Mouse (Mus musculus) stomach, embryonic 15.5 days (tissue): ENCODE results near the gene Stx1b. TPM values are rescaled to one million over a fixed set of nuclear protein-coding genes. Genes with fewer than 3 reads are reported as not detected.
"Not testable (repeated sequence)": the region's sequence is repeated elsewhere in the genome, so short reads cannot be mapped to it uniquely, and the experiment has no call there.

Source experiments
- ATAC-seq: fragments of 200-750 bp; cut with Nextera tagmentation; 2 replicates; pipeline ENCODE4 v1.8.0; 2017; ENCODE audit warnings: low read depth, moderate number of reproducible peaks, moderate TSS enrichment; ENCODE audit not compliant: insufficient read depth, low FRiP score
- H3K27ac ChIP-seq: fragments of 300-500 bp; sonication (generic); 2 replicates; pipeline ENCODE4 v1.5.1; 2015; ENCODE audit warnings: mild to moderate bottlenecking, inconsistent platforms
- H3K27me3 ChIP-seq: fragments of 300-500 bp; sonication (generic); replicated peaks from 2 replicates; pipeline ENCODE4 v1.6.1; 2015; ENCODE audit warnings: inconsistent platforms
- H3K36me3 ChIP-seq: fragments of 300-500 bp; sonication (generic); 2 replicates; pipeline ENCODE4 v1.6.1; 2015; ENCODE audit warnings: inconsistent platforms
- H3K4me1 ChIP-seq: fragments of 300-500 bp; sonication (generic); 2 replicates; pipeline ENCODE4 v1.6.1; 2015; ENCODE audit warnings: inconsistent platforms
- H3K4me2 ChIP-seq: fragments of 300-500 bp; sonication (generic); 2 replicates; pipeline ENCODE4 v1.6.1; 2015; ENCODE audit warnings: mild to moderate bottlenecking, inconsistent platforms
- H3K4me3 ChIP-seq: fragments of 300-500 bp; sonication (generic); replicated peaks from 2 replicates; pipeline ENCODE4 v1.5.1; 2015; ENCODE audit warnings: inconsistent platforms
- H3K9ac ChIP-seq: fragments of 300-500 bp; sonication (generic); 2 replicates; pipeline ENCODE4 v1.6.1; 2015; ENCODE audit warnings: inconsistent platforms
- H3K9me3 ChIP-seq: fragments of 300-500 bp; sonication (generic); 2 replicates; pipeline ENCODE4 v1.6.1; 2016; ENCODE audit warnings: inconsistent platforms
- WGBS: fragments of 180-500 bp; shearing (Covaris S2); methylation state at CpG from one replicate; pipeline ENCODE4 v1.1.7; 2015; 5-methylcytosine and 5-hydroxymethylcytosine counted together
- polyA plus RNA-seq: library from polyadenylated mRNA; unstranded; fragments of >200 nt; fragmentation: Nextera tagmentation; extraction: Ambion mirVana; gene quantifications from 2 replicates; pipeline ENCODE4 v1.2.1, GENCODE M21; 2015

Stx1b gene
- polyA plus RNA-seq, 1 experiment from 2014 or later: 3.2 TPM

DNA sequence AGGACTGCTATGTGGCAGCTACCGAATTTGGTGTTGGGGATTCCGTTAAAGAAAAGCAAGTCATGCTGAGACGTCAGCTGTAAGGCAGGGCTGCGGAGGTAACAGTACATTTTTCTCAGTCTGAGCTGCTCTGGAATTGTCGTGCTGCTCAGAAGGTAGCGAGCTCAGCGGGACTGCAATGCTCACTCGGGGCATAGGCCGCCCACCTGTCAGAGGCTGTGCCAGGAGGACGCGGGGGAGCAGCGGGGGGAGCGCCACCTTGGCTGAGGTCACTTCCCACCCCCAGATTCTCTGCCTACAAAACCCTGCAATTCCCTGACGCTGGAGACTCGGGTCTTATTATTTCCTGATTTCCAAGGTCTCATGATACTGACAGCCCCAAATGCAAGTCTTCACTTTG, 16.5 kb upstream of the Stx1b start:
- peak overlapping the region; percentile 91 for H3K27ac ChIP-seq
- peak overlapping the region; percentile 87 for H3K4me2 ChIP-seq
- WGBS: 1% methylated on average over 15 of the region's 15 CpGs

DNA sequence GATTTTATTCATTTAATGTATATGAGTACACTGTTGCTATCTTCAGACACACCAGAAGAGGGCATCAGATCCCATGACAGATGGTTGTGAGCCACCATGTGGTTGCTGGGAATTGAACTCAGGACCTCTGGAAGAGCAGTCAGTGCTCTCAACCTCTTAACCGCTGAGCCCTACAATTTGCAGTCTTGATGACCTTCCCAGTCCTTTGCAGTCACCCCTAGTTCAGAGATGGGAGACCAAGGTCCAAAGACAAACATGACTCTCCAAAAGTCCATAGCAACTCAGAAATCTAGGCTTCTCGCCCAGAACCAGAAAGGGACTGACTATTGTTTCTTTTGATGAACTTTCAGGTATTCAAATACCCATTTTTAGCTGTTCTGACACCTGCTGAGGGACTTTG, 15.7 kb upstream of the Stx1b start:
- H3K4me2 ChIP-seq, ATAC-seq, H3K9me3 ChIP-seq, H3K4me1 ChIP-seq, H3K27me3 ChIP-seq, H3K4me3 ChIP-seq, H3K9ac ChIP-seq, H3K27ac ChIP-seq: not testable (repeated sequence)
- peaks cover 15% of the 10 kb centered on the region for H3K36me3 ChIP-seq
- WGBS: 75% methylated on average over 2 of the region's 2 CpGs

More for the DNA sequence above, 16.5 kb upstream of the Stx1b start:
- Histone ChIP-seq H3K36me3 (peaks cover 18% of the 10 kb centered on the region), H3K27me3 (no peaks in the 10 kb centered on the region), H3K4me3 (peak overlapping the region; percentile 78), H3K9ac (0 out of 2 replicates have a peak overlapping the region, but pooled peaks have one; percentile 9), H3K4me1 (0 out of 2 replicates have a peak, but pooled peaks cover 5% of the 10 kb centered on the region), H3K9me3 (no peaks in the 10 kb centered on the region)
- ATAC-seq: no peak

GRCm38 (mm10) chr7:127837878-127838277, 13.5 kb upstream of the Stx1b start:
- not testable (repeated sequence) for H3K4me2 ChIP-seq, H3K4me3 ChIP-seq, H3K27ac ChIP-seq, ATAC-seq, H3K9ac ChIP-seq, H3K36me3 ChIP-seq, H3K4me1 ChIP-seq, H3K9me3 ChIP-seq, H3K27me3 ChIP-seq
- WGBS: 83% methylated on average over 4 of the region's 4 CpGs

DNA sequence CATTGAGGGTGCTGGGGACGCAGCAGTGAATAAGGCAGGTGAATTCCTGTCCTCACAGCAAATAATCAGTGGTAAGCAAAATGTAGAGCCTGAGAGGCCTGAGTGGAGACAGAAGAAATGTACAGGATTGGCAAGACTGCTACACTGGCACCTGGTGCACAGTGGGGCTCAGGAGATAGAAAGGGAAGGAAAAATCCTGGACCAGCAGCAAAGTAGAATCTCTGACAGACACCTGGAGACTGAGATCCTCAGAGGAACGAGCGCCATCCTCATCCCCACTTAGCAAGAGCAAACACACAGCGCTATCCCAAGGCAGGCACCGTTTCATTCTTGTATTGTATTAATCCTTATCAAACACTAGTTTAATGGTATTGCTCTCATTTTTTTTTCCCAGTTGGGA, 13.1 kb upstream of the Stx1b start:
- no peaks in the 10 kb centered on the region for H3K9me3 ChIP-seq
- 0 out of 2 replicates have a peak, but pooled peaks cover 5% of the 10 kb centered on the region for H3K4me1 ChIP-seq
- no peak overlapping the region for H3K9ac ChIP-seq
- H3K4me2 ChIP-seq: no peak overlapping the region
- no peak overlapping the region for H3K27ac ChIP-seq
- no peaks in the 10 kb centered on the region for H3K36me3 ChIP-seq
- 86% methylated on average over 5 of the region's 5 CpGs for WGBS
- H3K4me3 ChIP-seq: no peak overlapping the region
- ATAC-seq: no peak
- H3K27me3 ChIP-seq: no peaks in the 10 kb centered on the region

DNA sequence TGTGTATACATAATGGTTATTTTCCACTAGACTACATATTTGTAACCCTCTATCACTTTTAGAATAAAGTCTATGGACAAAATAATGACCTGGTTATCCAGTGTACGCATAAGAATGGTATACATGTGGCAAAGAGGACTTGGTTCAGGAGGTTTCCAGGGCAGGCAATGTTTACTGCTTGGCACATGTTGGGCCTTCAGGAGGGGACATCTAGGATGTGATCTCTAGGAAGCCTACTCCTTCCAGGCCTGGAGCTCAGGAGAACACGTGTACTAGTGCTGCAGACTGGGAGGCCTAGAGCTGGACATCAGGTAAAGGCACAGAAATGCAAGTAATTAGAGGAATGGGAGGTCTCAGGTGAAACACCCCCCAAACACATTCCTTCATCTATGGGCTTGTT, 11.2 kb upstream of the Stx1b start:
- H3K4me1 ChIP-seq: no peaks in the 10 kb centered on the region
- no peak overlapping the region for H3K9ac ChIP-seq
- no peak for ATAC-seq
- H3K27ac ChIP-seq: no peak overlapping the region
- WGBS: 86% methylated on average over 2 of the region's 2 CpGs
- H3K9me3 ChIP-seq: no peaks in the 10 kb centered on the region
- no peak overlapping the region for H3K4me2 ChIP-seq
- no peaks in the 10 kb centered on the region for H3K27me3 ChIP-seq
- H3K4me3 ChIP-seq: no peak overlapping the region
- H3K36me3 ChIP-seq: no peaks in the 10 kb centered on the region

GRCm38 (mm10) chr7:127823236-127824171, 845 bp downstream of the Stx1b start:
- H3K9ac ChIP-seq: peak overlapping the region; percentile 52
- peak overlapping the region; percentile 70 for H3K4me2 ChIP-seq
- ATAC-seq: no peak
- H3K4me3 ChIP-seq: peak overlapping the region; percentile 55
- H3K27me3 ChIP-seq: no peaks in the 10 kb centered on the region
- 63% methylated on average over 11 of the region's 11 CpGs for WGBS
- no peaks in the 10 kb centered on the region for H3K9me3 ChIP-seq
- peaks cover 3% of the 10 kb centered on the region; the same call in 1 of the 2 replicates for H3K4me1 ChIP-seq
- no peaks in the 10 kb centered on the region for H3K36me3 ChIP-seq
- no peak overlapping the region for H3K27ac ChIP-seq

DNA sequence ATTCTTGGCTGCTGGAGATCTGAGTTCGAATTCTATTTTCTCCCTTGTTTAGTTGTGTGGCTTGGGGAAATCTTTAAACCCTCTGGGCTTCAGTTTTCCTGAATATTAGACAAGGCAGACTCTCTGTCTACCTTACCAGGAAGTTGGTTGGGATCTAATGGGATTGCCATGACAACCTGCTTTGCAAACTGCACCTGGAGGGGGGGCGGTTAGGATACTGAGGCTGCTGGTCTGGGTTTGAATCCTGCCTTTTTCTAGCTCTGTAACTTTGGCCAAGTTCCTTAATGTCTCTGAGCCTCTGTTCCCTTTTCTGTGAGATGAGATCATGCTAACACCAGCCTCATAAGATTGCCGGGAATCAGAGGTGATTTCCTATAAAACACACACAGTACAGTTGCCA, 1.9 kb downstream of the Stx1b start:
- Histone ChIP-seq H3K4me1 (peaks cover 3% of the 10 kb centered on the region; the same call in 1 of the 2 replicates), H3K4me3 (no peak overlapping the region), H3K27ac (no peak overlapping the region), H3K36me3 (no peaks in the 10 kb centered on the region), H3K27me3 (no peaks in the 10 kb centered on the region), H3K9me3 (no peaks in the 10 kb centered on the region), H3K9ac (no peak overlapping the region), H3K4me2 (no peak overlapping the region)
- ATAC-seq: no peak
- 79% methylated on average over 3 of the region's 3 CpGs for WGBS

- ATAC-seq: no peak
- Histone ChIP-seq H3K4me2 (no peak overlapping the region), H3K4me3 (no peak overlapping the region), H3K27me3 (no peaks in the 10 kb centered on the region), H3K4me1 (peaks cover 3% of the 10 kb centered on the region; the same call in 1 of the 2 replicates), H3K36me3 (no peaks in the 10 kb centered on the region), H3K9ac (no peak overlapping the region), H3K27ac (no peak overlapping the region), H3K9me3 (no peaks in the 10 kb centered on the region)
- WGBS: 52% methylated on average over 13 of the region's 13 CpGs
Measured at GRCm38 (mm10) chr7:127820836-127821509, 3.4 kb downstream of the Stx1b start.

DNA sequence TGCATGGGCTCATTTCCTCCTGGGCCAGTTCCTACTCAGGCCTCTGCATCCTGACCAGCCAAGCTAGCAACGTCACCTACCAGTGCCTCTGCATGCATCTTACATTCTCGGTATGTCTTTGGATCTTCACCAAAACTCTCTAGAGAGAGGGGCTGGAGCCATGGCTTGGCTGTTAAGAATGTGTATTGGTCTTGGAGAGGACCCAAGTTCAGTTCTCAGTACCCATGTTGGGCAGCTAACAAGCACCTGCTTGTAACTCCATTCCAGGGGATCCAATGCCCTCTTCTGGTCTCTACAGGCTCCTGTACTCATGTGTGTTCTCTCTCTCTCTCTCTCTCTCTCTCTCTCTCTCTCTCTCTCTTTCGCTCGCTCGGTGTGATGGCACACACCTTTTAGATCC, 6.6 kb downstream of the Stx1b start:
- no peaks in the 10 kb centered on the region for H3K9me3 ChIP-seq
- no peak for ATAC-seq
- no peaks in the 10 kb centered on the region for H3K27me3 ChIP-seq
- no peak overlapping the region for H3K9ac ChIP-seq
- H3K36me3 ChIP-seq: no peaks in the 10 kb centered on the region
- WGBS: 82% methylated on average over 5 of the region's 5 CpGs
- peaks cover 4% of the 10 kb centered on the region; the same call in 1 of the 2 replicates for H3K4me1 ChIP-seq
- H3K4me2 ChIP-seq: no peak overlapping the region
- no peak overlapping the region for H3K4me3 ChIP-seq
- H3K27ac ChIP-seq: no peak overlapping the region

- no peaks in the 10 kb centered on the region for H3K27me3 ChIP-seq
- WGBS: 71% methylated on average over 7 of the region's 7 CpGs
Measured at GRCm38 (mm10) chr7:127817053-127817452, 7.3 kb downstream of the Stx1b start.

GRCm38 (mm10) chr7:127815954-127816821, 8.2 kb downstream of the Stx1b start:
- no peak overlapping the region for H3K4me2 ChIP-seq
- H3K4me1 ChIP-seq: 0 out of 2 replicates have a peak, but pooled peaks cover 4% of the 10 kb centered on the region
- no peak overlapping the region for H3K9ac ChIP-seq
- 57% methylated on average over 15 of the region's 15 CpGs for WGBS
- no peak overlapping the region for H3K4me3 ChIP-seq
- no peak overlapping the region for H3K27ac ChIP-seq
- ATAC-seq: peak; percentile 37; the same call in 1 of the 2 replicates
- no peaks in the 10 kb centered on the region for H3K36me3 ChIP-seq
- no peaks in the 10 kb centered on the region for H3K27me3 ChIP-seq
- H3K9me3 ChIP-seq: no peaks in the 10 kb centered on the region

More at GRCm38 (mm10) chr7:127817053-127817452, 7.3 kb downstream of the Stx1b start:
- Histone ChIP-seq H3K27ac (no peak overlapping the region), H3K4me2 (no peak overlapping the region), H3K4me3 (no peak overlapping the region), H3K36me3 (no peaks in the 10 kb centered on the region), H3K9me3 (no peaks in the 10 kb centered on the region), H3K4me1 (0 out of 2 replicates have a peak, but pooled peaks cover 4% of the 10 kb centered on the region), H3K9ac (no peak overlapping the region)
- ATAC-seq: no peak
